Mouse (Mus musculus) limb, embryonic 10.5 days (tissue): ENCODE results near the gene Adamts6. TPM values are rescaled to one million over a fixed set of nuclear protein-coding genes. Genes with fewer than 3 reads are reported as not detected.
A peak's percentile ranks its signal among the peaks of the same experiment; 100 is the strongest.

Experiments used
- DNase-seq: peaks from one replicate; pipeline ENCODE4 v3.0.0-alpha.2; 2017; ENCODE audit warnings: low spot score
- H3K27ac ChIP-seq: fragments of 300-500 bp; sonication (generic); 2 replicates; pipeline ENCODE4 v1.5.1; 2016; ENCODE audit warnings: mild to moderate bottlenecking
- H3K27me3 ChIP-seq: fragments of 300-500 bp; sonication (generic); 2 replicates; pipeline ENCODE4 v1.6.1; 2016; ENCODE audit warnings: low read depth, mild to moderate bottlenecking; ENCODE audit not compliant: poor library complexity, severe bottlenecking
- H3K36me3 ChIP-seq: fragments of 300-500 bp; sonication (generic); 2 replicates; pipeline ENCODE4 v1.6.1; 2016; ENCODE audit warnings: mild to moderate bottlenecking, moderate library complexity
- H3K4me1 ChIP-seq: fragments of 300-500 bp; sonication (generic); 2 replicates; pipeline ENCODE4 v1.6.1; 2016
- H3K4me3 ChIP-seq: fragments of 300-500 bp; sonication (generic); 2 replicates; pipeline ENCODE4 v1.5.1; 2016; ENCODE audit warnings: mild to moderate bottlenecking, moderate library complexity
- H3K9me3 ChIP-seq: fragments of 300-500 bp; sonication (generic); replicated peaks from 2 replicates; pipeline ENCODE4 v1.6.1; 2016; ENCODE audit warnings: mild to moderate bottlenecking
- WGBS: fragments of 180-500 bp; shearing (Covaris S2); methylation state at CpG from one replicate; pipeline ENCODE4 v1.1.7; 2016; 5-methylcytosine and 5-hydroxymethylcytosine counted together
- polyA plus RNA-seq: library from polyadenylated mRNA; unstranded; fragments of >200 nt; fragmentation: Nextera tagmentation; extraction: Ambion mirVana; gene quantifications from 2 replicates; pipeline ENCODE4 v1.2.1, GENCODE M21; 2016

Gene Adamts6
- 1.6 and 3.0 TPM in 2 replicates for polyA plus RNA-seq

- peak within 1 kb of the TSS; percentile 84 for H3K27ac ChIP-seq
- peak within 1 kb of the TSS; percentile 54 for H3K4me3 ChIP-seq
- no peaks in the 10 kb centered on the region for H3K9me3 ChIP-seq
- DNase-seq, result peak; percentile 47
- no peaks in the 10 kb centered on the region for H3K36me3 ChIP-seq
- under 1% methylated on average over 23 of the region's 23 CpGs for WGBS
- H3K27me3 ChIP-seq, result no peaks in the 10 kb centered on the region
- H3K4me1 ChIP-seq, result peaks cover 21% of the 10 kb centered on the region
Measured at GRCm38 (mm10) chr13:104287366-104288225, at the start of gene Adamts6. TSS of gene Adamts6 (plus strand) at chr13:104287835.

- DNase-seq, result no peak
- Histone ChIP-seq H3K36me3 (no peaks in the 10 kb centered on the region), H3K27ac (no peak overlapping the region), H3K4me1 (no peaks in the 10 kb centered on the region), H3K9me3 (no peaks in the 10 kb centered on the region), H3K4me3 (no peak overlapping the region), H3K27me3 (no peaks in the 10 kb centered on the region)
- 94% methylated on average over 3 of the region's 3 CpGs for WGBS
Measured at GRCm38 (mm10) chr13:104258997-104259396, 28.6 kb upstream of the Adamts6 start.

GRCm38 (mm10) chr13:104285031-104285431 is 2.6 kb upstream of the Adamts6 start:
- H3K27me3 ChIP-seq, result no peaks in the 10 kb centered on the region
- no peaks in the 10 kb centered on the region for H3K36me3 ChIP-seq
- H3K27ac ChIP-seq, result no peak overlapping the region
- 3% methylated on average over 2 of the region's 2 CpGs for WGBS
- peaks cover 21% of the 10 kb centered on the region for H3K4me1 ChIP-seq
- H3K9me3 ChIP-seq, result no peaks in the 10 kb centered on the region
- no peak for DNase-seq
- peak overlapping the region; percentile 54; the same call in 1 of the 2 replicates for H3K4me3 ChIP-seq

- no peaks in the 10 kb centered on the region for H3K9me3 ChIP-seq
- peak overlapping the region; percentile 54 for H3K4me3 ChIP-seq
- peaks cover 21% of the 10 kb centered on the region for H3K4me1 ChIP-seq
- H3K27ac ChIP-seq, result peak overlapping the region; percentile 84
- H3K36me3 ChIP-seq, result no peaks in the 10 kb centered on the region
- no peaks in the 10 kb centered on the region for H3K27me3 ChIP-seq
- WGBS, result 4% methylated on average over 10 of the region's 10 CpGs
- peak; percentile 30 for DNase-seq
Measured at GRCm38 (mm10) chr13:104285737-104286311, 1.8 kb upstream of the Adamts6 start.

- 4% methylated on average over 4 of the region's 4 CpGs for WGBS
- peak overlapping the region; percentile 54 for H3K4me3 ChIP-seq
- H3K27ac ChIP-seq, result peak overlapping the region; percentile 84
- no peak for DNase-seq
- no peaks in the 10 kb centered on the region for H3K36me3 ChIP-seq
- no peaks in the 10 kb centered on the region for H3K9me3 ChIP-seq
- no peaks in the 10 kb centered on the region for H3K27me3 ChIP-seq
- peaks cover 21% of the 10 kb centered on the region for H3K4me1 ChIP-seq
Measured at GRCm38 (mm10) chr13:104286336-104286735, 1.3 kb upstream of the Adamts6 start.

- DNase-seq, result peak; percentile 88
- Histone ChIP-seq H3K4me3 (peak overlapping the region; percentile 54), H3K27ac (peak overlapping the region; percentile 84), H3K4me1 (peaks cover 21% of the 10 kb centered on the region), H3K9me3 (no peaks in the 10 kb centered on the region), H3K27me3 (no peaks in the 10 kb centered on the region), H3K36me3 (no peaks in the 10 kb centered on the region)
- 0% methylated on average over 10 of the region's 10 CpGs for whole genome bisulfite sequencing
Measured at GRCm38 (mm10) chr13:104286897-104287309, 732 bp upstream of the Adamts6 start.

GRCm38 (mm10) chr13:104288226-104288859 is 708 bp downstream of the Adamts6 start:
- WGBS, result under 1% methylated on average over 7 of the region's 7 CpGs

GRCm38 (mm10) chr13:104289176-104289575 is 1.5 kb downstream of the Adamts6 start:
- H3K4me3 ChIP-seq, result peak overlapping the region; percentile 54
- H3K27me3 ChIP-seq, result no peaks in the 10 kb centered on the region
- DNase-seq, result no peak

More at GRCm38 (mm10) chr13:104288226-104288859, 708 bp downstream of the Adamts6 start:
- Histone ChIP-seq H3K9me3 (no peaks in the 10 kb centered on the region), H3K27me3 (no peaks in the 10 kb centered on the region), H3K4me1 (peaks cover 21% of the 10 kb centered on the region), H3K27ac (peak overlapping the region; percentile 84), H3K36me3 (no peaks in the 10 kb centered on the region), H3K4me3 (peak overlapping the region; percentile 54)
- DNase-seq, result peak; percentile 42

GRCm38 (mm10) chr13:104295472-104295871 is 7.8 kb downstream of the Adamts6 start:
- H3K36me3 ChIP-seq, result peaks cover 3% of the 10 kb centered on the region; the same call in 1 of the 2 replicates
- H3K9me3 ChIP-seq, result no peaks in the 10 kb centered on the region
- no peak for DNase-seq
- no peak overlapping the region for H3K4me3 ChIP-seq
- H3K4me1 ChIP-seq, result no peaks in the 10 kb centered on the region
- H3K27me3 ChIP-seq, result no peaks in the 10 kb centered on the region
- 97% methylated on average over 1 of the region's 1 CpGs for WGBS
- no peak overlapping the region for H3K27ac ChIP-seq

More at GRCm38 (mm10) chr13:104289176-104289575, 1.5 kb downstream of the Adamts6 start:
- H3K4me1 ChIP-seq, result peaks cover 21% of the 10 kb centered on the region
- no peaks in the 10 kb centered on the region for H3K36me3 ChIP-seq
- no peaks in the 10 kb centered on the region for H3K9me3 ChIP-seq
- H3K27ac ChIP-seq, result no peak overlapping the region

- H3K9me3 ChIP-seq, result no peaks in the 10 kb centered on the region
- 91% methylated on average over 3 of the region's 3 CpGs for WGBS
- H3K27me3 ChIP-seq, result no peaks in the 10 kb centered on the region
Measured at GRCm38 (mm10) chr13:104329336-104329735, 41.7 kb downstream of the Adamts6 start.

GRCm38 (mm10) chr13:104329742-104330141 is 42.1 kb downstream of the Adamts6 start:
- DNase-seq, result no peak
- WGBS, result 97% methylated on average over 2 of the region's 2 CpGs
- no peaks in the 10 kb centered on the region for H3K4me1 ChIP-seq
- no peak overlapping the region for H3K4me3 ChIP-seq
- no peaks in the 10 kb centered on the region for H3K27me3 ChIP-seq
- no peaks in the 10 kb centered on the region for H3K9me3 ChIP-seq
- no peak overlapping the region for H3K27ac ChIP-seq
- H3K36me3 ChIP-seq, result peaks cover 6% of the 10 kb centered on the region

More at GRCm38 (mm10) chr13:104329336-104329735, 41.7 kb downstream of the Adamts6 start:
- Histone ChIP-seq H3K27ac (no peak overlapping the region), H3K36me3 (peaks cover 6% of the 10 kb centered on the region), H3K4me3 (no peak overlapping the region), H3K4me1 (no peaks in the 10 kb centered on the region)
- DNase-seq, result no peak

- H3K27ac ChIP-seq, result no peak overlapping the region
- H3K9me3 ChIP-seq, result no peaks in the 10 kb centered on the region
- H3K4me1 ChIP-seq, result peaks cover 11% of the 10 kb centered on the region; the same call in 1 of the 2 replicates
- peaks cover 6% of the 10 kb centered on the region for H3K36me3 ChIP-seq
- DNase-seq, result no peak
- WGBS, result 83% methylated on average over 5 of the region's 5 CpGs
- no peaks in the 10 kb centered on the region for H3K27me3 ChIP-seq
- H3K4me3 ChIP-seq, result no peak overlapping the region
Measured at GRCm38 (mm10) chr13:104352590-104352989, 65.0 kb downstream of the Adamts6 start.
